Mouse (Mus musculus): ENCODE results near the gene Taf6. TPM values are rescaled to one million over a fixed set of nuclear protein-coding genes. Genes with fewer than 3 reads are reported as not detected.
A peak's percentile ranks its signal among the peaks of the same experiment; 100 is the strongest.
"Not testable (repeated sequence)": the region's sequence is repeated elsewhere in the genome, so short reads cannot be mapped to it uniquely, and the experiment has no call there.

Taf6 gene
- 67.8 and 70.0 TPM in 2 replicates for polyA plus RNA-seq (2015; fragmentation: Nextera tagmentation; extraction: Ambion mirVana)

DNA sequence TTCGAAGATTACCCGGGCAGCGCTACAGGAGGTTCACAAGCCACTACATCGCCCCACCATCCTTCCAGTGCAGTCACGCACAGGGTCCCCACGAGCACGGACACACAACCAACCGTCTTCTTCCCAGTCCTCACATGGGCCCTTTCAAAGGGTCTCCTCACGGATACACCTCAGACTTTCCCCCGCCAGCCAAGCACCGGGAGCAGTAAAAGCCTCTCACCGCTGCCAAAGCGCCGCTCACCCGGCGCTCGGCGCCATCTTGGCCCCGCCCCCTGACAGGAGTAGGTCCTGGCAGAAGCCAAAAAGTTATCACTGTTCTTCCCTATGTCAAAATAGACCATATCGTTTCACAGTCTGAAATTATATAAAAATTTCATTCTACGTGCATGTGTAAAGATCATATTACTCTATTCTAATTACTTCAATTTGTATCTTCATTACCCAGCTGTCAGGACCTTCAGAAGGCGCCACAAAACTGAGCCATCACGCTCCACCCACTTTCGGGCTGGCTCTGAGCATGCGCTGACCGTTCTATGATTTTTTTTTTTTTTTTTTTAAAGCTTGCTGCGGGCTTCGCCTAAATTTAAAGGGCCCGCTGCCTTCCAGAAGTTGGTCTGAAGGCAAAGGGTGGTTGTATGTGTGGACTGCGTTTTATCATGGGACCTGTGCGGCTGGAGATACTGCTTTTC lies at the start of gene Taf6, which contains the start of gene Cnpy4:
Gene Taf6 (minus strand): TSS at position 502 of the 689 bp plus-strand sequence.
Gene Cnpy4 (plus strand): TSS at position 536 of the 689 bp plus-strand sequence.
- peak within 1 kb of the TSS; percentile 71 for H3K4me2 ChIP-seq (replicated peaks)
- H3K36me3 ChIP-seq = peaks cover 8% of the 10 kb centered on the region
- peak within 1 kb of the TSS; percentile 74 for H3K27ac ChIP-seq
- H3K4me1 ChIP-seq (replicated peaks) = peaks cover 14% of the 10 kb centered on the region; the same call in 1 of the 2 replicates
- H3K9me3 ChIP-seq = no peaks in the 10 kb centered on the region
- H3K4me3 ChIP-seq (replicated peaks) = peak within 1 kb of the TSS; percentile 73
- no peaks in the 10 kb centered on the region for H3K27me3 ChIP-seq (replicated peaks)
- peak; percentile 90 for ATAC-seq
- peak within 1 kb of the TSS; percentile 87 for H3K9ac ChIP-seq
- under 1% methylated on average over 31 of the region's 31 CpGs for WGBS

DNA sequence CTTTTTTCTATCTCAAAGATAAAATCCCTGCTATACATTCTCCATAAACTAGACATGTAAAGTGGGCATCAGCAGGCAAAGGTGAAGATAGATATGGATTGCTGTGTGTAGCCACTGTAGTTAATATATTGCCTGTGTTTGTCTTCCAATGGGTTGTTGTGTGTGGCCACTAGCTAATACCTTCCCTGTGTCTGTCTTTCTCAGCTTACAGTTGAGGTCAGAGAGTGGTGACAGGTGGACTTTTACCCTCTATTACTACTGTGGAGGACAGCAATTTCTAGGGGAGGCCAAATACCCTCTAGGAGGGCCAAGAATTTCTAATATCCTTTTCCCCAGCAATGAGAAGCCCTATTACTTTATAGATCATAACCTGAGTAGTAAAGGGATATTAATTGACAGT lies 47.0 kb upstream of the Taf6 start:
- Histone ChIP-seq H3K4me3 (replicated peaks) (no peak overlapping the region), H3K36me3 (no peaks in the 10 kb centered on the region), H3K9ac (no peak overlapping the region), H3K9me3 (no peaks in the 10 kb centered on the region), H3K27ac (no peak overlapping the region), H3K4me2 (replicated peaks) (no peak overlapping the region), H3K4me1 (replicated peaks) (no peaks in the 10 kb centered on the region), H3K27me3 (replicated peaks) (no peaks in the 10 kb centered on the region)
- peak; percentile 51; the same call in 1 of the 2 replicates for ATAC-seq

DNA sequence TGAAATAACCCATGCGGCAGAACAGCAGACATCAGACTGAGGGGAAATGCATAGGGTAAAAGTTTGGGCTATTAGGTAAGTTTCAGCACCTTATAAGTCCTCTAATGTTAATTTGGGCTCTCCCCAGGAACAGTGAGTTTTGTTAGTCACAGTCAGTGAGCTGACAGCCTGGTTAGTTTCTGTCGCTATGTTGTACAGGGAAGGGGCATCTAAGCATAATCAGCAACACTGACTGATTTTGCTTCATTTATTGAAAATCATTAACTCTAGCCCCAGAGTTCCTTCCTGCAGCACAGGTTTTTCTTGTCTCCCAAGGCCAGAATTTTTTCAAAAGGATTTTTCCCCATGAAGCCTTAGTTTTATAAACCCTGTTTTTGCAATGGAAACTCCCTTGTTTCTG lies 46.5 kb upstream of the Taf6 start:
- WGBS = 70% methylated on average over 2 of the region's 2 CpGs
- Histone ChIP-seq H3K4me3 (replicated peaks) (no peak overlapping the region), H3K4me1 (replicated peaks) (no peaks in the 10 kb centered on the region), H3K36me3 (no peaks in the 10 kb centered on the region), H3K9me3 (no peaks in the 10 kb centered on the region), H3K4me2 (replicated peaks) (no peak overlapping the region), H3K27ac (no peak overlapping the region), H3K27me3 (replicated peaks) (no peaks in the 10 kb centered on the region), H3K9ac (no peak overlapping the region)
- ATAC-seq = 0 out of 2 replicates have a peak, but pooled peaks have one; percentile 45

DNA sequence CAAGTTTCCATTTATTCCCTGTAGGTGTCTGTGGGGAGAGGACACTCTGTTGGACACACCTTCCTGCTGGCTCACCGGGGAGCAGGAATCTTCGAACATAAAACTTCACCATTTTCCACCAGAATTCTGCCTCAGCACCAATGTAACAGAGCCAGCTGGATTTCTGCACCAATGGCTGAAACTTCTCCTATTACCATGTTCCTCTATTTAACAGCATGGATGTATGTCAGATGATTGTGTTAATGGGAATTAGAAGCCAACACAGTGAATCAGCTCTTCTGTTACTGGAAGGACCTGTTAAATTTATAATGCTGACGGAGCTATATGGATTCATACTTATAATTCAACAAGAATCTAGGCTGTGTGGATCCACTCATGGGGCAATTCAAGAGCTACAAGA lies 42.3 kb upstream of the Taf6 start:
- Histone ChIP-seq H3K27me3 (replicated peaks) (no peaks in the 10 kb centered on the region), H3K4me3 (replicated peaks) (no peak overlapping the region), H3K9me3 (no peaks in the 10 kb centered on the region), H3K36me3 (no peaks in the 10 kb centered on the region), H3K9ac (no peak overlapping the region), H3K27ac (no peak overlapping the region), H3K4me1 (replicated peaks) (no peaks in the 10 kb centered on the region), H3K4me2 (replicated peaks) (no peak overlapping the region)
- ATAC-seq = no peak
- 90% methylated on average over 3 of the region's 3 CpGs for WGBS

DNA sequence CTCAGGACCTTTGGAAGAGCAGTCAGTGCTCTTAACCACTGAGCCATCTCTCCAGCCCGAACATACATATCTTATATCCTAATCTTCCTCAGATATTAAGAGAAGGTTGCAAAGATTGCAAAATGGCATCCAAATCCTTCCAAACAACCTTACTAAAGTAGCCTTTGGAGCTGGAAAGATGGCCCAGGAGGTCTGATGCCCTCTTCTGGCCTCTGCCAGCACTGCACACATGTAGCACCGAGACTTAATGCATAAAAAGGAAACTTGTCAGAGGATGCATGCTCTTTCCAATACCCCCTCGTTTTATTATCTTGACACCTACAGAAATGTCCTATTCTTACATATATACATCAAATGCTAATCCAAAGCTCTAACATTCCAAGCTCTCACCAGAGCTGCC lies 40.8 kb upstream of the Taf6 start:
- ATAC-seq = no peak
- no peaks in the 10 kb centered on the region for H3K27me3 ChIP-seq (replicated peaks)
- no peaks in the 10 kb centered on the region for H3K36me3 ChIP-seq
- H3K9me3 ChIP-seq = no peaks in the 10 kb centered on the region
- H3K4me1 ChIP-seq (replicated peaks) = no peaks in the 10 kb centered on the region
- no peak overlapping the region for H3K9ac ChIP-seq
- WGBS = 59% methylated on average over 3 of the region's 3 CpGs
- no peak overlapping the region for H3K27ac ChIP-seq
- H3K4me3 ChIP-seq (replicated peaks) = no peak overlapping the region
- H3K4me2 ChIP-seq (replicated peaks) = no peak overlapping the region

DNA sequence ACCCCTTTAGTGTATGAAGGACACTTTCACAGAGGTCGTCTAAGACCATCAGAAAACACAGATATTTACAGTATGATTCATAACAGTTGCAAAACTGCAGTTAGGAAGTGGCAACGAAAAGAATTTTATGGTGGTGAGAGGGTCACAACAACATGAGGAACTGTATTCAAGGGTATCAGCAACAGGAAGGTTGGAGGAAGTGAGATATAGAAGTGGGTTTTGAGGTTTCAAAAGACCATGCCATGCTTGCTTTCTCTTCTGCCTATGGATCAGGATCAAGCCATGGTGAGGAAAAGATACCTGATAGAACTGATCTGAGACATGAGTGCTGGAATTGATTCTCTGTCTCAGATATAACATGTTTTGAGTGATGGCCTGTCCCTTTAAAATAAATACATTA lies 40.1 kb upstream of the Taf6 start:
- Histone ChIP-seq H3K9me3 (no peaks in the 10 kb centered on the region), H3K4me3 (replicated peaks) (no peak overlapping the region), H3K36me3 (no peaks in the 10 kb centered on the region), H3K4me2 (replicated peaks) (no peak overlapping the region), H3K4me1 (replicated peaks) (no peaks in the 10 kb centered on the region), H3K27me3 (replicated peaks) (no peaks in the 10 kb centered on the region), H3K27ac (no peak overlapping the region), H3K9ac (no peak overlapping the region)
- ATAC-seq = no peak
- 62% methylated on average over 2 of the region's 2 CpGs for WGBS

DNA sequence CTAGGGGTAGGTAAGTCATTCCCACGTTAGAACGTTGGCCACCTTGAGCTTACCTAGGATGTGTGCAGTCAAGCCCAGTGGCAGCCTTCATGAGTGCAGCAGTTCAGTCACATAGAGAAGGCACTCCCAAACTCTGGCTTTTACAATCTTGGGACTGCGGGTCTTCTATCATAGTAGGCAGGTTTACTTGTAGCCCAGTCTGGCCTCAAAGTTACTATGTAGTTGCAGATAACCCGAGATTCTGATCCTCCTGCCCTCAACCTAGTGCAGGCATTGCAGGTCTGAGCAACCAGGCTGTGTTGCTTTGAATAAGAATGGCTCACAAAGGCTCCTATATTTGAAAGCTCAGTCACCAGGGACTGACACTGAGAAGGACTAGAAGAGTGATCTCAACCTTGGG lies 39.2 kb upstream of the Taf6 start:
- no peaks in the 10 kb centered on the region for H3K27me3 ChIP-seq (replicated peaks)
- 71% methylated on average over 4 of the region's 4 CpGs for WGBS
- no peaks in the 10 kb centered on the region for H3K9me3 ChIP-seq
- no peak for ATAC-seq
- H3K4me1 ChIP-seq (replicated peaks) = no peaks in the 10 kb centered on the region
- no peaks in the 10 kb centered on the region for H3K36me3 ChIP-seq
- H3K4me2 ChIP-seq (replicated peaks) = no peak overlapping the region
- H3K9ac ChIP-seq = no peak overlapping the region
- H3K4me3 ChIP-seq (replicated peaks) = no peak overlapping the region
- H3K27ac ChIP-seq = no peak overlapping the region

DNA sequence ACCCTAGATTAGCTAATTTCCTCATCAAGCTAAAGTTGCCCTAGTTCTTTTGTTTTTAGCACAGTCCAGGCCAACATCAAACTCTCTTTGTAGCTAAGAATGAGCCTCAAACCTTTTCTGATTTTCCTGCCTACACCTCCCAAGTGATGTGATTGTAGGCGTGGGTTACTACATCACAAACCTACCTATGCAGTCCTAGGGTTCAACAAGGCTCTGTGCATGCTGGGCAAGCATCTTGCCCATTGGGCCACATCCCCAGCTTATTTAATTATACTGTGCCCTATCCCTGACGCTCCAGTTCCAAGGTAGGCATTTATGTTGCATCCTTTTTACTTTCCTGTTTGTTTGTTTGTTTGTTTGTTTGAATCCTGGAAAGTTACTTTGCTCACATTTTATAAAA lies 38.4 kb upstream of the Taf6 start, which contains the start of gene Nxpe5:
Gene Nxpe5 (plus strand): TSS at position 199 of the 400 bp plus-strand sequence.
- ATAC-seq = no peak
- Histone ChIP-seq H3K9ac (no peak within 1 kb of the TSS), H3K4me3 (replicated peaks) (no peak within 1 kb of the TSS), H3K4me1 (replicated peaks) (no peaks in the 10 kb centered on the region), H3K27me3 (replicated peaks) (no peaks in the 10 kb centered on the region), H3K36me3 (no peaks in the 10 kb centered on the region), H3K4me2 (replicated peaks) (no peak within 1 kb of the TSS), H3K27ac (no peak within 1 kb of the TSS), H3K9me3 (no peaks in the 10 kb centered on the region)
- 50% methylated on average over 2 of the region's 2 CpGs for WGBS

DNA sequence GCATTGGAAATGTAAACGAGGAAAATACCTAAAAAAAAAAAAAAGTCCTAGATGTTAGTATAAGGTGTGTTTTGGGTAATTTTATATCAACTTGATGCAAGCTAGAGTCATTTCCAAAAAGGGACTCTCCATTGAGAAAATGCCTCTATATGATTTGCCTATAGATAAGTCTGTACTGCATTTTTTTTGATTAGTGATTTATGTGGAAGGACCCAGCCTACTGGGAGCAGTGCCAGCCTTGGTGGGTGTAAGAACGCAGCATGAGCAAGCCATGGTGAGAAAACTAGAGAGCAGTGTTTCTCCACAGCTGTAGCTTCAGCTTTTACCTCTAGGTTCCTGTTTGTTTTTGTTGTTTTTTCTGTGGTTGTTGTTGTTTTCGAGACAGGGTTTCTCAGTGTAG lies 36.0 kb upstream of the Taf6 start:
- Histone ChIP-seq H3K9ac (no peak overlapping the region), H3K27me3 (replicated peaks) (no peaks in the 10 kb centered on the region), H3K27ac (no peak overlapping the region), H3K9me3 (no peaks in the 10 kb centered on the region), H3K4me2 (replicated peaks) (no peak overlapping the region), H3K4me3 (replicated peaks) (no peak overlapping the region), H3K36me3 (no peaks in the 10 kb centered on the region), H3K4me1 (replicated peaks) (no peaks in the 10 kb centered on the region)
- no peak for ATAC-seq
- 53% methylated on average over 3 of the region's 3 CpGs for WGBS

DNA sequence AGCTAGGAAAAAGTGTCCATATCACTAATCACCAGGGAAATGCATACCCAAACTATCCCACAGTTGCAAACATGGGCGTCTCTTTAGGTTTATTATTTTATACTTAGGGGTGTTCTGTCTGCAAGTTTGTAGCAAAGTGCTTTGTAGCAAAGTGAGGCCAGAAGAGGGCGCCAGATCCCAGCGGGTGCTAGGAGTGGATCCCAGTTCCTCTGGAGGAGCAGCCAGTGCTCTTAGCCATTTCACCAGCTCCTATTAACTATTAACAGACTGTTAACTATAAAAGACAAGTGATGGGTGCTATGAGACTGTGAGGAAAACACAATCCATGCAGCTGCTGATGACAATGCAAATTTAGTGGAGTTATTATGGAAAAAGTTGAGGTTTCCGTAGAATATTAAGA lies 34.9 kb upstream of the Taf6 start:
- H3K4me2 ChIP-seq (replicated peaks) = no peak overlapping the region
- peak; percentile 66 for ATAC-seq
- WGBS = 19% methylated on average over 4 of the region's 4 CpGs
- no peaks in the 10 kb centered on the region for H3K36me3 ChIP-seq
- H3K9ac ChIP-seq = no peak overlapping the region
- H3K27me3 ChIP-seq (replicated peaks) = no peaks in the 10 kb centered on the region
- no peak overlapping the region for H3K27ac ChIP-seq
- no peak overlapping the region for H3K4me3 ChIP-seq (replicated peaks)
- H3K4me1 ChIP-seq (replicated peaks) = no peaks in the 10 kb centered on the region
- H3K9me3 ChIP-seq = no peaks in the 10 kb centered on the region

DNA sequence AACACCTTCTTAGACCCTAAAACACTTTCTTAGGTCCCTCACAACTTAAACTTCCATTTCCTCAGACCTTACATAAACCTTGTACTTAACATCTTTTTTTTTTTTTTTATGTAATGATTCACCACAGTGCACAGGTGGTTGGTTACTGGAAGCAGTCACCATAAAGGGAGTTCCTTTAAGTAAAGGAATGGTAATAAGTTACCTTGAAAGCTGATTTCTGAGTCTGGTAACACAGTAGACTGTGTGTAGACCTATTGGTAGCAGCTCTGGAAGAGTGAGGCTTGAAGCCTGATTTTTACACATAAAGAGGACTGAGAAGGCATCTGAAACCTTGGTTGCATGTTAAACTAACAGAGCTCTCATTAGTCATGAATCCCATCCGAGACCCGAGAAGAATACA lies 32.6 kb upstream of the Taf6 start:
- no peak overlapping the region for H3K27ac ChIP-seq

DNA sequence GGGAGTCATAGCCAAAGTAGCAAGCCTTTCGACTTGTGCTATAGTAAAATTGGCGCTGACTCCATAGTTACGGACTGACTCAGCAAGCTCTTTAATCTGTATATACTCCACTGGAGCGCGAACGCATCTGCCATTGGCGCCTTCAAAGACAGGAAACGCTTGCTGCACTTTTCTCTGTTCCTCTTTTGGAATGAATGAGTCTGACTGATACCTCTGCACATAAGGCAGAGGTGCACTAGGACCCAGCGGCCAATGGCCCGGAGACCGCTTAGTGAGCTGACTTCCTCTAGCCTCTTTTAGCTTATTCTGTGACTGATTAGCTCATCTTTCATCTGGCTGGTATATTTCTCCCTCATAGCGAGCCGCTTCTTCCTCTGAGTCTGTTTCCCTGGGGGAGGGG lies 29.4 kb upstream of the Taf6 start:
- H3K27ac ChIP-seq; H3K27me3 ChIP-seq (replicated peaks); H3K4me3 ChIP-seq (replicated peaks); H3K4me2 ChIP-seq (replicated peaks); H3K36me3 ChIP-seq; ATAC-seq; H3K4me1 ChIP-seq (replicated peaks); H3K9me3 ChIP-seq; H3K9ac ChIP-seq: not testable (repeated sequence)
- 93% methylated on average over 13 of the region's 13 CpGs for WGBS

More for the DNA sequence above, 32.6 kb upstream of the Taf6 start:
- ATAC-seq = no peak
- H3K4me3 ChIP-seq (replicated peaks) = no peak overlapping the region
- 47% methylated on average over 2 of the region's 2 CpGs for WGBS
- H3K9me3 ChIP-seq = no peaks in the 10 kb centered on the region
- H3K9ac ChIP-seq = no peak overlapping the region
- no peak overlapping the region for H3K4me2 ChIP-seq (replicated peaks)
- H3K27me3 ChIP-seq (replicated peaks) = no peaks in the 10 kb centered on the region
- no peaks in the 10 kb centered on the region for H3K36me3 ChIP-seq
- no peaks in the 10 kb centered on the region for H3K4me1 ChIP-seq (replicated peaks)

DNA sequence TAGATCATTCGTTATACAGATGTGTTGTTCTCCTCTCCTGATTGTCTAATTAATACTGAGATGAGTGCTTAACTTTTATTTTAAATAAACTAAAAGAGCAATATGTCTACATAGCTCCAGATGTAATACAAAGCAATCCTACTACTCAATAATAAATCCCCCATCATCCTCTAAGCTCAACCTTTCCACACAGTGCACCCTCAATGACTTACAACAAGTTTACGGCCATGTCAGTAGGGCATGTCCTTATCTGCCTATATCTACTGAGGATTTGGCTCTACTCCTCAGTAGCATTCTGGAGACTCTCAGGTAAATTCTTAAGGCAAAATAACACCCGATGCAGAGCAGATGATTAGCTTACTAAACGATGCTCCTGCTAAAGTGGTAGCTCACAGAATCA lies 20.6 kb upstream of the Taf6 start:
- Histone ChIP-seq H3K4me1 (replicated peaks) (no peaks in the 10 kb centered on the region), H3K36me3 (no peaks in the 10 kb centered on the region), H3K4me3 (replicated peaks) (no peak overlapping the region), H3K27ac (no peak overlapping the region), H3K9ac (no peak overlapping the region), H3K9me3 (no peaks in the 10 kb centered on the region), H3K27me3 (replicated peaks) (no peaks in the 10 kb centered on the region), H3K4me2 (replicated peaks) (no peak overlapping the region)
- WGBS = 78% methylated on average over 4 of the region's 4 CpGs
- no peak for ATAC-seq

Measured in intestine, embryonic 15.5 days (tissue).